Mouse (Mus musculus) adrenal gland, postnatal 36 days (tissue): ENCODE data around the gene Slc16a12. TPM values are rescaled to one million over a fixed set of nuclear protein-coding genes. Genes with fewer than 3 reads are reported as not detected.
"Not testable (repeated sequence)": the region's sequence is repeated elsewhere in the genome, so short reads cannot be mapped to it uniquely, and the experiment has no call there.

Source experiments
- DNase-seq, 2 experiments: peaks; one replicate each; pipeline ENCODE4 v3.0.0; 2021; ENCODE audit warnings: mixed read lengths in 1 of 2
- microRNA-seq: library from miRNA; unstranded; fragments of <30 nt; microRNA quantifications from one replicate; pipeline ENCODE4 v1.2.0, GENCODE M21; 2021
- total RNA-seq, 2 experiments: library from RNA; stranded (reverse); gene quantifications; 2 replicates each; pipeline ENCODE4 v1.2.3; 2021

Slc16a12 gene
- total RNA-seq, 2 experiments from 2014 or later: 0.33 to 0.36 TPM

DNA sequence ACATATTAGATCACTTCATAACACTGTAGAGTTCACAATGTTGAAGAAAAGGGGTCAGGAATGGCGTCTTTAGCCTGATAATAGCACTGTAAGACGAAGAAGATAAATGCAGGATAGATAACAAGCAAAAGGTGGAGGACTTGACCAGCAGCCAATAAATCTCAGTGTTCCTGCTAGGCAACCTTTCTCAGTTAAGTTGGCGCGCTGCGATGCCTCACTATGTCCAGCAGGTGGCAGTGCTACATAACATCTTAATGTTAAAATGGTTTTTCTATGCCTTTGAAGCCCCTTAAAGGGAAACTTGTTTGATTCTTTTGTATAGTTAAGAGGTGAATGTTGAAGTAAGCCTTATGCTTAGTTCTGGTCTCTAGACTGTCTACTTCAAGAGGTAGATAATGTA, 81.0 kb downstream of the Slc16a12 start:
- peak; percentile 52 to 59 for DNase-seq

DNA sequence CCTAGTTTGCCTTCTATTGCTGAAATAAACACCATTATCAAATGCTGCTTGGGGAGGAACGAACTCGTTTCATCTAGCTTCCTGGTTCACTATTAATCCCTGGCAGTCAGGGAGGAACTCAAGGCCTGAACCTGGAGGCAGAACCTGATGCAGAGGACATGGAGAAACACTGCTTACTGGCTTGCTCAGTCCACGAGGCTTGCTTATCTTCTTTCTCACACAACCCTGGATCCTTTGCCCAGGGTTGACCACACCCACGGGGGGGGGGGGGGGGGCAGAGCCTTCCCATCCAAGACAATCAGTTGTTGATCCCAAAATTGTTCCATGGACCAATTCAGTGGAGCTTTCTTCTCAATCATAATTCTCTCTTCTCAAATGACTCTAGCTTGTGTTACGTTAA, 84.3 kb downstream of the Slc16a12 start:
- no peak for DNase-seq

DNA sequence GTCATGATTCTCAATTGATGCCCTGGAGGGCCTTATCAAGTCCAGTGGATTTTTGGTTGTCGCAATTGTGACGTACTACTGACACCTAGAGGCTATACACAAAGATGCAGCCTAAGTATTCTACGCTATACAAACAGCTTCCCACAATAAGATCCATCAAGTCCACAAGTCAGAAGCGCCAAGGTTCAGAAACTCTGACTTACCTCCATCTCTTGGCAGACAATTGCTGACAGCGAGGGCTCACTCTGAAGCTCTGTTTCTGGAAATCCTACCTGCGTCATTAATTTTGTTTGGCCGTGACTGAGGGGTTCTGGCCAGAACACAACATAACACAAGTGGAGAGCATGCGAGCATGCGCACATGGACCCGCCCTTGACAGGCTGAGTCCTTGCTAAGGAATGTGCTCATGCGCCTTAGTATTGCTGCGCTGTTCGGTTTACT, 85.0 kb downstream of the Slc16a12 start:
- DNase-seq: peak; percentile 75 to 82

DNA sequence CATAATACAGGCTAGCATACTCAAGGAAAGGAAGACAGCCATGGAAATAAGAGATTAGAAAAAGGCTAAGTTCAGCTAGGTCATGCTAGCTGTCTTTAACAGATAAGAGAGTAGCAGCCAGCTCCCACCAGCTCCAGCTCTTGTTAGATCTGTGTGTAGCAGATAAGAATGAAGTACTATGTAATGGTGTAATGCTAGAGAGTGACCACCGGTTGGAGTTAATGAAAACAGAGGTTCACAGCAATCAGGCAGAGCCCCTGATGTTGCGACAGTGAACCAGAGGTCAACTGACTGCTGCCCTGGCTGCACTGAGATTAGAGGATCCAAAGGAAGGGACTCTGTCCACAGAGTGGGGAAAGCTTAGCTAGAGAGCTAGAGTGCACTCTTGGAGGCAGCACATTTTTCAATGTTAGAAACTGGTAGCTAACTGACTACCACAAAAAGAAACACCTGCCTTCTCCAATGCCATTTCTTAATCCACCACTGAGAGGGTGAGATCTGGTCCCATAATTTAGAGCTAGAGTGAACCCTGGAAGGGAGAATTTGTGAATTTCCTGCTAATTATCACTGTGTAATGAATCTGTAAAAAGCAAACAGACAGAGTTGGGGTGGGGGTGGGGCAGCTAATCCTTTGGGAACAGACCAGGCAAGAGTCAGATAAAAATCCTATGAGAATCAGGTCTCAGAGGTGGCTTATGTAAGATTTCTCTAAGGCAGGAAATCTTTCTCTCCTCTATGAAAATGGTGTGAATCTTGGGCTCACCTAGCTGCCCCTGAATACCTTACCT, 90.4 kb downstream of the Slc16a12 start:
- DNase-seq: no peak

DNA sequence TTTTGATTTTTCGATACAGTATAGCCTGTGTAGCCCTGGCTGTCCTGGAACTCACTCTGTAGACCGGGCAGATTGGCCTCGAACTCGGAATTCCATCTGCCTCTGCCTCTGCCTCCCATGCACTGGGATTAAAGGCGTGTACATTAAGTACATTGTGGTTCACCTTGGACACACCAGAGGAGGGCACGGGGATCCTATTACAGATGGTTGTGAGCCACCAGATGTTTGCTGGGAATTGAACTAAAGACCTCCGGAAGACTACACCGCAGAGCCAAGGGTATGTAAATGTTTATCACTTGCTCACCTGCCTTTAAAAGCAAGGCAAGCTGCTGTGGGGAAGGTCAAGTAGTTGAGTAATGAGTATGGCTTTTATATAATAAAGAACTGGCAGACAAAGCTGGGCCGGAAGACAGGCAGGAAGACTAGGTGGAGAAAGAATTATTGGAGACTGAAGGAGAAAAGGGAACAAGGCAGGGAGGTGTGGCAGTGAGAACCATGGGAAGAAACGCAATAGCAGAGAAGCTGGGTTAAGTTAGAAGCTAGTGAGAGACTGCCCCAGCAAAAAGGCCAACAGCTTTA, 91.8 kb downstream of the Slc16a12 start:
- DNase-seq: no peak

DNA sequence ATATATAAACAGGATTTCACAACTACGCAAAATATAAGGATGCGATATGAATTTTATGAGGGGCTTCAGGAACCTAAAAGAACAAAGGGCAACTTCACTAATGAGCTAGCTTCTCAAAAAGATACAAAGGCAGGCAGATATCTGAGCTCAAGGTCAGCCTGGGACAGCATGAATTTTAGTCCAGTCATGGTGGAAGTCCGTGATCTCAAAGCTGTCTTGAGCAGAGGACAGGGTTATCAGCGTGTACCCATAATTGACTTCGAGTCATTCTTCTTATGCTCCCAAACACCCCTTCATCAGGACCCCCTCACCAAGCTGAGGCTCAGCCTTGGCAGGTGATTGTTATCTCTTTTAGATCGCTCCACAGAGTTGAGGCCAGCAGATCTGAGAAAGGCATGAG, 96.1 kb downstream of the Slc16a12 start:
- DNase-seq: no peak

DNA sequence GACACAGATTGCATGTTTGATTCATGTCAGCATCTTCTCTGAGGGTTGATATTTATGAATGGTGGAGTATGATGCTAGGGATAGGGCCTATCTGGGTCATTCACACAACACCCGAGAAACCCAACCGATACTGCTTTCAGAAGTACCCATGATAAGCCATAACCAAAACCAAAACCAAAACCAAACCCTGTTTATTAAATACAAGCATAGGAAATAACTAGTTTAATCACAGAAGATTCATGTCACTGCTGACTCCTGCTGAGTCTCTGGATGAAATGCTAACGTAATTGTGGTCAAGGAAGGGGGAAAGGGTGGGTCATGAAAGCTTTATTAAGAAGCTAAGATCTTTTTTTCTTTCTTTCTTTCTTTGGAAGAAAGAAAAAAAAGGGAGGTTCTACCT, 96.8 kb downstream of the Slc16a12 start:
- no peak for DNase-seq

DNA sequence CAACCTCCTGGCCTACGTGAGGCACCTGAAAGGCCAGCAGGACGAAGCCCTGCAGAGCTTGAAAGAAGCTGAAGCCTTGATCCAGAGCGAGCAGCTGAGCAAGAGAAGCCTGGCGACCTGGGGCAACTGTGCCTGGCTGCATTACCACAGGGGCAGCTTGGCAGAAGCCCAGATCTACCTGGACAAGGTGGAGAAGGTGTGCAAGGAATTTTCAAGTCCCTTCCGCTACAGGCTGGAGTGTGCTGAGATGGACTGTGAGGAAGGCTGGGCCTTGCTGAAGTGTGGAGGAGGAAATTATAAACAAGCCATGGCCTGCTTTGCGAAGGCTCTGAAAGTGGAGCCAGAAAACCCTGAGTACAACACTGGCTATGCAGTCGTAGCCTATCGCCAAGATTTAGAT, 99.5 kb downstream of the Slc16a12 start:
- not testable (repeated sequence) for DNase-seq

DNA sequence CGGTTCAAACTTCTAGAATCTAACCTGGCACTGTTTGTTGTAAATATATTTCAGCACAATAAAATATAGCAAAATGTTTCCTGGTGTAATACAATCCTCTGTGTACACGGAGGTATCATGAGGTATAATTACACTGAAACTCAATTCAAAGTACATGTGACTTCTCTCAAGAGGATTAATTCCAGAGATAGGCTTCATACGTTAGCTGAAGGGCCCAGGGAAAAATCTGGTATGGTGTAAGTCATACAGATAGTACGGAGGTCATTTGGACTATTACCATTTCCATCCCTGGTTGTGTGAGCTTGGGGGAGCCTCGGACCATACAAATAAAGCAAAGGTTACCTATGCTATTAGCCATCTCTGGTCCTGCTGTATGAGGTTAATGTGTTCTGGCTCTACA, 104.5 kb downstream of the Slc16a12 start:
- DNase-seq: no peak

DNA sequence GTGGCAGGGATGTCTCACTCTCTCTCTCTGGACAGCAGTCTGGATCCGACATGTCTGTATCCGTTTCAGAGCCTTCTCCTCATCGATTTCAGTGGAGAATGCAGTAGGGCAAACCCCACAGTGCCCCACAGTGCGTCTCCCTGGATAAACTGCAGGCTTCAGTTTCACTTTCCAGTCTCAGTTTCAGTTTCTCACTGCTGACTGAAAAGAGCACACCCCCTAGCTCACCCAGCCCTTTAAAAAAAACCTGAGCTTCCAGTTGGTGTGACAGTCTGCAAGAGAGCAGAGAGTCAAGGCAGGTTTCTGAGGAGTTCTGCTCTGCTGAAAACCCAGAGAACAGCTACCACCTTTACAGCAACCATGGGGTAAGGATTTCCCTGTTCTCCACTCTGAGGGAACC, 106.5 kb downstream of the Slc16a12 start, which contains the start of the genes Ifit1bl2 and Ifit1:
Gene Ifit1bl2 (minus strand): TSS at position 121 of the 400 bp plus-strand sequence.
Gene Ifit1 (plus strand): TSS at position 249 of the 400 bp plus-strand sequence.
- peak; percentile 10 to 38 for DNase-seq

DNA sequence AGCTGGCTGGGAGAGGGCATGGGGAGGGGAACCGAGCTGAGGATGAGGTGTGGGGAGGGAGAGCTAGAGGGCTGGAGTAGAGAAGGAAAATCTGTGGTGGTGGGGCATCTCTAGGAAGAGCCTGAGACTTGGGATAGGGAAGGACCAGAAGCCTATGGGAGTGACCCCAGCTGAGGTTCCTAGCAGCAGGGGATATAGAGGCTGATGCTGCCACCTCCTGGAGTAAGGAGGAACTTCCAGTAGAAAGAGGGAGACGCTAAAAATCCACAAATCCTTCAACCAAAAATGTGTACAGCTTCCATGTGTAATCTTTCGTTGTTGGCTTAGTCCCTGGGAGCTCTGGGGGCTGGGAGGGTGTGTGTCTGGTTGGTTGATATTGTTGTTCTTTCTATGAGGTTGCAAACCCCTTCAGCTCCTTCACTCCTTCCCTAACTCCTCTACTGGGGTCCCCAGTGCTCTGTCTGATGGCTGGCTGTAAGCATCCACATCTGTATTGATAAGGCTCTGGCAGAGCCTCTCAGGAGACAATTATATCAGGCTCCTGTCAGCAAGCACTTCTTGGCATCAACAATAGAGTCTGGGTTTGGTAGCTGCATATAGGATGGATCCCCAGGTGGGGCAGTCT, 110.0 kb downstream of the Slc16a12 start:
- DNase-seq: peak; percentile 36 to 68

DNA sequence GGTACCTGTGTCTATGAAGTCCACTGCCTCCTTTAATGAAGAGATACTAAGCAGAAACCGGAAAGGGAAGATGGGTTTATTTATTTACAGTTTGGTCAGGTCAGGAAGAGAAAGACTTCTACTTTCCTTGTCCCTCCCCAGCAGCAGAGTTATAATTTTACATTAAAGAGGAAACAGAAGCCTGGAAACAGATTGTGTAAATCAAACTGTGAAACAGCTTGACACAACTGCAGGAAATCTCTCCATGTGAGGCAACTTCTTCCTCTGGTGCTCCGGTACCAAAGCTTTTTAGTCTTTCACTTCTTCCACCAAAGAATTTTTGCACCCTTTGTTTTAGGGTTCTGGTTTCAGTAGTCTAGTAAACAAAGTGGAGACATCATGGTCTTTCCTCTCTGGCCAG, 113.6 kb downstream of the Slc16a12 start:
- DNase-seq: no peak

DNA sequence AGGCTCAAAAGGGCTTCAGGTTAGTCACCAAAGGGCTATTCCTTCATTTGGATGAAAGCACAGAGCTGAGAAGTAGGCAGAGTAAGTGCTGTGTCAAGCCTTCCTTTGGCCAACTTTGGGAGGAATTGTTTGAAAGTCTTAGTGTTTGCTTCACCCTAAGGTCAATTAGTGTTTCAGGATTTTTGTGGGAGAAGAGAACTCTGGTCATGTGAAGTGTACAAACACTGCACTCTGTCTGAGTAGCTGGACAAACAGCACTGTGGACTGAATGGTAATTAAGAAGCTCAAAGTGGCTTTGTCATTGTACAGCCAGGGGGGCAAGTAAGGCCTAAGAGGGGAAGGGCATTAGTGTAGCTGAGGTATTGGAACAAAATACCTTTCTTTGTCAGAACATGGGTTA, 115.6 kb downstream of the Slc16a12 start:
- no peak for DNase-seq

DNA sequence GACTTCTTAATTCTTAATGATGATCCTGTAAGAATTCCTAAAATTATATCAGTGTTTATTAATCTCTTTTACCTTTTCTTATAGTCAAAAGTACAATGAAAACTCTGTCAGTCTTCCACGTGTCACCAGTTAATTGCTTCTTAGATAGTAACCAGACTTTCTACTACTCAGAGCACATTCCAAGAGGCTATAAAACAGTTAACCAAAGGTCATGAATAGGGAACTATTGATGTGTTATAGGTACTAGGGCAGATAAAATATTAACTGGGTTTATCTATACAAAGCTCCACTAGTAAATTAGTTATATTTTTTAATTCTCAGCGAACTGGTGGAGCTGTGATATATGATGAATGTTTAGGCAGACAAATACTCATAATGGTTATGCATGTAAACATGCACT, 119.6 kb downstream of the Slc16a12 start:
- no peak for DNase-seq

DNA sequence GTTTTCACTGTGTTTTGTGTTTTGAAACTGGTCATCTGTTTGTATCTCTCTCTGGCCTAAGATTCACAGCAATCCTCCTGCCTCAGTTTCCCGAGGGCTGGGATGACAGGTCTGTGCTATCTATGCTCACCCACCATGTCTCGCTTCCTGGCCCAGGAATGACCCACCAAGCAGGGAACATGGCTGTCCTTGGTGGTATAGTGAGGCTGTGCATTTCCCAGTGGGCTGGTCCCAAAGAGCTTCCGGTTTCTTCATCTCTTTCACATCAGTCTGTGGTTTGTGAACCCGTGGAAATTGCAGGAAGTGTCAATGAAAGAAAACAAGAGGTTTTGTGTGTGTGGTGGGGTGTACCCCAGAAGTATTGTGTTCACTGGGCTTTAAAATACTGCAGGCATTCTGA, 122.4 kb downstream of the Slc16a12 start:
- DNase-seq: no peak

DNA sequence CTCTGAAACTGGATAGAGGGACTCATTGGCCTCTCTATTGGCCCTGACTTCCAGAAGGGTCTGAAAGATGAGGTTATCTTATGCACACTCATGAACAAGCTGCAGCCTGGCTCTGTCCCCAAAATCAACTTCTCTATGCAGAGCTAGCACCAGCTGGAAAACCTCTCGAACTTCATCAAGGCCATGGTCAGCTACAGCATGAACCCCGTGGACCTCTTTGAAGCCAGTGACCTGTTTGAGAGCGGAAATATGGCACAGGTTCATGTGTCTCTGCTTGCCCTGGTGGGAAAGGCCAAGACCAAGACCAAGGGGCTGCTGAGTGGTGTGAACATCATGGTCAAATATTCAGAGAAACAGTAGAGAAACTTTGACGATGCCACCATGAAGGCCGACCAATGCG, 123.3 kb downstream of the Slc16a12 start:
- no peak for DNase-seq

DNA sequence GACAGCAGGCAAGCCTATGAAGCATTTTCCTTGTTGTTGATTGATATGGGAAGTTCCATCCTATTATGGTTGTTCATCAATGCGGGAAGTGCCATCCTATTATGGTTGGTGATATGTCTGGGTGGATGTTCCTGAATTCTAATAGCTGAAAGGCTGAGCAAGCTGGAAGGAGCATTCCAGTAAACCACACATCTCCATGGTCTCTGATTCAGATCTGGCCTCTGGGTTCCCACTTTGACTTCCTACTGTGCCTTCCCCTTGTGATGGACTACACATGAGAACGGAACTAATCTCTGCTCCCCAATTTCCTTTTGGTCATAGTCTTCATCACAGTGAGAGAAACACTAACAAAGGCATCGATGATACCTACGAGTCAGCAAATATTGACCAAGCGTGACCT, 126.2 kb downstream of the Slc16a12 start:
- DNase-seq: no peak

Small RNA genes lying within 50 kb of the gene (microRNA-seq; reads per million reads assigned to microRNA genes)
- not detected for gene Gm27476

Other genes starting within 250 kb of the Slc16a12 start
- 100 to 1,000 TPM in 1 of 2 experiments, 10 to 100 TPM in 1; 87.3 to 203 TPM for gene Lipa, start 219.8 kb downstream of the Slc16a12 start, total RNA-seq
- 1 to 10 TPM; 4.1 to 5.8 TPM for gene Ifit2, start 196.6 kb downstream of the Slc16a12 start, total RNA-seq
- 10 to 100 TPM; 10.9 to 13.1 TPM for gene Ifit3, start 163.8 kb downstream of the Slc16a12 start, total RNA-seq
- gene Ifit1bl1, start 145.3 kb downstream of the Slc16a12 start, total RNA-seq: under 1 TPM; 0.40 to 0.92 TPM
- 1 to 10 TPM; 3.5 to 3.7 TPM for gene Ifit3b, start 139.3 kb downstream of the Slc16a12 start, total RNA-seq
- gene Ifit1bl2, start 106.5 kb downstream of the Slc16a12 start, total RNA-seq: under 1 TPM; 0.26 to 0.43 TPM
- 1 to 10 TPM; 4.6 to 6.2 TPM for gene Ifit1, start 106.4 kb downstream of the Slc16a12 start, total RNA-seq
- gene Pank1, start 132.2 kb upstream of the Slc16a12 start, total RNA-seq: 10 to 100 TPM; 52.3 to 93.0 TPM
- 1 to 10 TPM; 3.9 to 6.1 TPM for gene Kif20b, start 175.1 kb upstream of the Slc16a12 start, total RNA-seq